Mouse (Mus musculus) heart, postnatal 0 days (tissue): Measurements from ENCODE around the gene Dync2li1.

Experiments
- CTCF ChIP-seq: IDR thresholded peaks from 2 replicates; pipeline ENCODE4 v1.5.1; 2016; ENCODE audit warnings: antibody characterized with exemption, control low read depth, low read depth
- EP300 ChIP-seq: IDR thresholded peaks from 2 replicates; pipeline ENCODE4 v1.6.1; 2016; ENCODE audit warnings: antibody characterized with exemption, low read depth

DNA sequence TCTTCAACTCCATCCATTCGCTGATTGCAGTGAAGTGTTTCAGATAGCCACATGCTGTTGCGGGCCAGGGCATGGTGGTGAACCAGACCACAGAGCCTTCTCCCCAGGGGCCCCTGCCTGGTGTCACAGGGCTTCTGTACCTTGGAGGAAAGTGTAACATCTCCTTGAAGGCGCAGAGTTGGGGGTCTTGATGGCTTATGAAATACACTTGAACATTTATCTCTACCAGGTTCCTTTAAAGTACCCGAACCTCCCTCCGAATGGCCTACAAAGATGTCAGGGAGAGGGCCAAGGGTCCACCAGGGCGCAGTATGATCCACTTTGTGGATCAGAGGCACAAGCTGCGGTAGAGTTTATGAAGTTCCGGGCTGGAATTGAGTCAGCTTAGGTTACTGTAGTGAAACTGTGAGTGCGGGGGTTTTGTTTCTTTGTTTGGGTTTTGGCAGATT lies 585 bp downstream of the Dync2li1 start:
- no peak for TF ChIP-seq EP300
- TF ChIP-seq CTCF, result no peak
